In the genomic region with DNA sequence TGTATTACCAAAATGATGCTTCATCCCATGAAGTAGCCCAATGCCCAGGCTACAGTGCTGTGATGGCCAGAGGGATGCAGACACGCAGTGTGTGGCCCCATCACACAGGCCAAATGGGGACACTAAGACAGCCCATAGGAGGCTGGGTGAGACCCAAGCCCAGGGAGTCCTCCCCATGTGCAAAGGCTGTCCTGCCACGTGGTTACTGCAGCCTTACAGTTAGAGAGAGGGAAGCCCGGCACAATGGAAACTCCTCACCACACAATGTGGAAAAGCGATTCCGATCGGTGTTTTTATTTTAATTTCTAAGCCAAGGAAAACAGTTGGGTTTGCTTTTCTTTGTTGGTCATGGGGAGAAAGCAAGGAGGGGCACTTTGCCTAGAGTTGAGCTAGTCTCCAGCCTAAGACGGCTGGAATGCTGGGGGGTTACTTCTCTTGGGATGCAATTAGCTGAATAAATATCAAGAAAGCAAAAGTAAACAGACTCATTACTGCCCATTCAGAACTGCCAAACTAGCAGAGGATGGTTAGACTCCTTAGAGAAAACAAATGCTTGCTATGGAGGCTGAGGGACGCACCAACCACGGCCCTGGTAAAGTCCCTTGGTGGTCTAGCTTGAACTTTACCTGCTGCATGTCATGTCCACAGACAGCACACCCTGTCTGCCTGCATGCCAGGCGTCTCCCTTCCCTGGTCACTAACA, we compare ENCODE assay signal across 20 mouse cellular contexts. TPM values are rescaled to one million over a fixed set of nuclear protein-coding genes. Genes with fewer than 3 reads are reported as not detected.
DNase-seq lines count a peak whose midpoint lies in the region; ATAC-seq lines count a peak whose summit lies in the region.
"Had no signal": no experiment of that assay in that cellular context is flagged by ENCODE, and none has a peak within 500 bp of the region (broad histone marks: within the 10 kb centered on the region; RNA-seq: fewer than 3 reads in every experiment).

No protein-coding gene starts in this region.

- WGBS in heart, embryonic 13.5 days, result 58% methylated on average over 10 of the region's 10 CpGs
- 78% methylated on average over 10 of the region's 10 CpGs for WGBS in neural tube, embryonic 13.5 days

- H3K4me1 ChIP-seq in heart, embryonic 13.5 days, result peaks cover 79% of the 10 kb centered on the region
- peaks cover 34% of the 10 kb centered on the region for H3K4me1 ChIP-seq in neural tube, embryonic 13.5 days (replicated peaks)

- intact Hi-C loops in heart, postnatal 25 days (cut with DNase I), result no loop called here

- H3K4me3 ChIP-seq in heart, embryonic 13.5 days, result no peak overlapping the region
- H3K4me3 ChIP-seq in neural tube, embryonic 13.5 days, result no peak overlapping the region
- H3K4me3 ChIP-seq: embryonic facial prominence, embryonic 12.5 days; forebrain, embryonic 13.5 days; hindbrain, embryonic 15.5 days had no signal

- H3K27ac ChIP-seq in heart, embryonic 13.5 days (replicated peaks), result peak overlapping the region; percentile 55
- peak overlapping the region; percentile 23; the same call in 1 of the 2 replicates for H3K27ac ChIP-seq in neural tube, embryonic 13.5 days (replicated peaks)
- H3K27ac ChIP-seq: embryonic facial prominence, embryonic 12.5 days; forebrain, embryonic 13.5 days; hindbrain, embryonic 15.5 days; macrophage had no signal

- no peak overlapping the region for H3K9ac ChIP-seq in heart, embryonic 13.5 days
- H3K9ac ChIP-seq in neural tube, embryonic 13.5 days, result no peak overlapping the region
- H3K9ac ChIP-seq: embryonic facial prominence, embryonic 12.5 days; forebrain, embryonic 13.5 days; hindbrain, embryonic 15.5 days; liver, postnatal 0 days had no signal

- no peaks in the 10 kb centered on the region for H3K9me3 ChIP-seq in heart, embryonic 13.5 days
- H3K9me3 ChIP-seq in neural tube, embryonic 13.5 days, result no peaks in the 10 kb centered on the region
- H3K9me3 ChIP-seq: embryonic facial prominence, embryonic 12.5 days; forebrain, embryonic 13.5 days; hindbrain, embryonic 15.5 days had no signal

- no peak overlapping the region for H3K4me2 ChIP-seq in heart, embryonic 13.5 days
- no peak overlapping the region for H3K4me2 ChIP-seq in neural tube, embryonic 13.5 days
- H3K4me2 ChIP-seq: embryonic facial prominence, embryonic 12.5 days; forebrain, embryonic 13.5 days; hindbrain, embryonic 15.5 days; liver, embryonic 11.5 days had no signal

- H3K27me3 ChIP-seq in heart, embryonic 13.5 days (replicated peaks), result no peaks in the 10 kb centered on the region
- H3K27me3 ChIP-seq in neural tube, embryonic 13.5 days, result no peaks in the 10 kb centered on the region
- H3K27me3 ChIP-seq: embryonic facial prominence, embryonic 12.5 days; forebrain, embryonic 13.5 days; hindbrain, embryonic 15.5 days had no signal

- peaks cover 52% of the 10 kb centered on the region for H3K36me3 ChIP-seq in heart, embryonic 13.5 days
- H3K36me3 ChIP-seq in neural tube, embryonic 13.5 days, result peaks cover 11% of the 10 kb centered on the region
- H3K36me3 ChIP-seq: hindbrain, embryonic 15.5 days had no signal

- DNase-seq in heart, postnatal 25 days (ENCODE audit: low spot score), result no peak
- peak; percentile 35 for DNase-seq in kidney, postnatal 10 days
- DNase-seq in kidney, postnatal 14 days, result no peak
- no peak for DNase-seq in neural tube, embryonic 10.5 days (ENCODE audit: extremely low spot score, low spot score)
- no peak for DNase-seq in Muller cell, postnatal 12 days (ENCODE audit: inconsistent ontology term)
- DNase-seq: adrenal gland, postnatal 10 days; cerebellum, adult 18-20 months; cerebellum, postnatal 14 days; heart, postnatal 14 days; kidney, adult 9 months; left cerebral cortex, postnatal 4 days; liver, postnatal 0 days; right cerebral cortex, postnatal 14 days had no signal

- ATAC-seq in heart, embryonic 13.5 days (ENCODE audit: extremely low read depth, insufficient number of reproducible peaks, low FRiP score, low TSS enrichment), result no peak
- no peak for ATAC-seq in neural tube, embryonic 13.5 days (ENCODE audit: low read depth)
- ATAC-seq: forebrain, embryonic 13.5 days; liver, postnatal 0 days had no signal

RNA-seq across cellular contexts. Expression of gene Angptl2, which starts 7.9 kb away (rescaled TPM):
- 55.4 and 59.0 TPM in 2 replicates for polyA plus RNA-seq in heart, embryonic 13.5 days (2015; fragmentation: Nextera tagmentation; extraction: Ambion mirVana)
- total RNA-seq in heart, postnatal 25 days (2021), result 10 to 100 TPM; 47.9 to 78.9 TPM
- 18.2 and 18.9 TPM in 2 replicates for polyA plus RNA-seq in neural tube, embryonic 13.5 days (2015; fragmentation: Nextera tagmentation; extraction: Ambion mirVana)
